Mouse (Mus musculus) CH12.LX (cell line): ENCODE results near the gene Agpat2.

Experiments used
- CTCF ChIP-seq, 2 experiments: IDR thresholded peaks in 1 of 2; conservative IDR thresholded peaks in 1 of 2; 2 replicates each; pipeline ENCODE4 v1.5.1; 2011 to 2012; ENCODE audit warnings: low read depth in 2 of 2, low read length in 2 of 2, improper control_type of control experiment in 1 of 2, inconsistent platforms in 1 of 2, mild to moderate bottlenecking in 1 of 2, moderate library complexity in 1 of 2
- MAFK ChIP-seq: IDR thresholded peaks from 2 replicates; pipeline ENCODE4 v1.6.1; 2011; ENCODE audit warnings: low read length, improper control_type of control experiment; ENCODE audit not compliant: insufficient replicate concordance
- POLR2A ChIP-seq: IDR thresholded peaks from 2 replicates; pipeline ENCODE4 v1.6.1; 2011; ENCODE audit warnings: low read depth, mild to moderate bottlenecking, improper control_type of control experiment, low read length
- UBTF ChIP-seq: IDR thresholded peaks from 2 replicates; pipeline ENCODE4 v1.6.1; 2012; ENCODE audit warnings: low read depth, mild to moderate bottlenecking, inconsistent platforms, low read length, improper control_type of control experiment, moderate library complexity

GRCm38 (mm10) chr2:26598462-26598861, 5.8 kb downstream of the Agpat2 start:
- no peak for TF ChIP-seq UBTF
- TF ChIP-seq MAFK: no peak
- TF ChIP-seq CTCF (conservative IDR thresholded peaks at IDR 0.05 in 1 of 2, IDR thresholded peaks at IDR 0.05 in 1 of 2; ENCODE audit: low read depth in 2 of 2, low read length in 2 of 2): no peak
- TF ChIP-seq POLR2A: no peak
